Mouse (Mus musculus): ENCODE data around the gene Fam222a.

Gene Fam222a

GRCm38 (mm10) chr5:114655721-114656120 lies 87.9 kb downstream of the Fam222a start:
- no peak for DNase-seq (ENCODE audit: low spot score in 2 of 2)

GRCm38 (mm10) chr5:114656305-114656704 lies 88.5 kb downstream of the Fam222a start:
- no peak for DNase-seq (ENCODE audit: low spot score in 2 of 2)

- no peak for DNase-seq (ENCODE audit: low spot score in 2 of 2)
Observed at GRCm38 (mm10) chr5:114657426-114657825, 89.6 kb downstream of the Fam222a start.

- DNase-seq (ENCODE audit: low spot score in 2 of 2), result no peak
Observed at GRCm38 (mm10) chr5:114658255-114658654, 90.4 kb downstream of the Fam222a start, which contains the start of gene Trpv4. Gene Trpv4, minus strand, starts transcription at chr5:114658421.

- no peak for DNase-seq (ENCODE audit: low spot score in 2 of 2)
Observed at GRCm38 (mm10) chr5:114661029-114661428, 93.2 kb downstream of the Fam222a start.

All from spleen, postnatal 10 days (tissue).